Mouse (Mus musculus): ENCODE data around the gene Sema4c. TPM values are rescaled to one million over a fixed set of nuclear protein-coding genes. Genes with fewer than 3 reads are reported as not detected.

Gene Sema4c
- 1 to 10 TPM; 2.7 to 5.2 (median 4.6) TPM for total RNA-seq (2022)

GRCm38 (mm10) chr1:36558031-36558993 lies at the start of gene Sema4c:
Gene Sema4c (minus strand): TSS chr1:36558349.
- DNase-seq (ENCODE audit: low spot score in 2 of 2), result no peak

DNA sequence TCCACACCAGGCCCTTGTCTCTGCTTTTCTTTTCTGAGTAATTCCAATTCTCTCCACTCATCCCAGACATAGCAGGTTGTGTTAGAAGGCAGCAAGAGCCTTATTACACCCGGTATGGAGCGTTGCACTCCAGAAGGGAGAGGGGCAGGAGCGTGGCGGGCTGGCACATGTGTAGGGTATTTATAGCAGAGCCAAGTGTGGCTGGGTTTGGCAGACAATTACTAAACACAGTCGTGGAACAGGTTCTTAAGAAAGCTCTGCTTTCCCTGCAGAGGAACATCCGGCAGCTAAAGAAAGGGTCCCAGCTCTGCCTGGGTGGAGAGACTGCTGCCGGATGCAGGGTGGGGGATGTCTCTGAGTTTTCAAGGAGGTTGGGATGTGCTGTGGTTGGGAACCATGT lies 48.8 kb upstream of the Sema4c start:
- no peak for DNase-seq (ENCODE audit: low spot score in 2 of 2)

DNA sequence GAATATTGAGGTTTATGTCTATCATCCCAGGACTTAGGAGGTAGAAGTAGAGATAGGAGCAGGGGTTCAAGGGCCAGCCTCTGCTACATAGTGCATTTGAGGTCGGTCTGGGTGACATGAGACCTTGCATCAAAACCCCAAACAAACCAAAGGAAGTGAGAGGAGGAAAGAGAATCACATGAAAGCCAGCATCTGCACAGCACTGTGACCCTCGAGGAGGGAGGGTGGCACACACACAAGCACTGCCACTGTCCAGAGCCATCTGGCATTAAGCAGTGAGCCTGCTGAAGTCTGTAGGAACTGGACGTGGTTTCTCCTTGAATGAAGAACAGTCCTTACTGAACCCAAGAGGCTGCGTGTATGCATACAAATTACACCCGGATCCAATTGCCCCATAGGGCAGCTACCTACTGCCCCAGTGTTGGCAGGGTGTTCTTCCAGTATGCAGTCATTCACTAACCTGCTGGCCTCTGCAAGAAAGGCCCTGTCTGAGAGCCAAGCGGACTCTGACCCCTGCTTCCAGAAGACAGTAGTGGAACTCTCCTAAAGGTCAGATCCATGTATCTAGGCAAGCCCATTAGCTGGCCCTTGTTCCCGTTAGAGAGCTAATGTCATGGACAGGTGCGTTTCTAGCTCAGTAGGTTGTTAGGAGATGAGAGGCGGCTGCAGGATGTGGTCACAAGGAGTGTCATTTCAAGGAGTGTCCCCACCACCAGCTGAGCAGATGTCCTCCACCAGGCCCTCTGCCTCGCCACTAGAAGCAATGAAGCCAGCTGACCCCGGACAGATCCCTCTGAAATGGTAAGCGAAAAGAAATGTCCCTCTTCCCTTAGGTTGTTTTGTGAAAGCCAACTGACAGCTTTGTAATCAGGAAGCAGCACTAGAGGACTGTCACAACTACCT lies 46.4 kb upstream of the Sema4c start:
- DNase-seq (ENCODE audit: low spot score in 2 of 2), result no peak

GRCm38 (mm10) chr1:36603361-36603760 lies 45.2 kb upstream of the Sema4c start:
- DNase-seq (ENCODE audit: low spot score in 2 of 2), result peak in 1 of 2 experiments; percentile 44

DNA sequence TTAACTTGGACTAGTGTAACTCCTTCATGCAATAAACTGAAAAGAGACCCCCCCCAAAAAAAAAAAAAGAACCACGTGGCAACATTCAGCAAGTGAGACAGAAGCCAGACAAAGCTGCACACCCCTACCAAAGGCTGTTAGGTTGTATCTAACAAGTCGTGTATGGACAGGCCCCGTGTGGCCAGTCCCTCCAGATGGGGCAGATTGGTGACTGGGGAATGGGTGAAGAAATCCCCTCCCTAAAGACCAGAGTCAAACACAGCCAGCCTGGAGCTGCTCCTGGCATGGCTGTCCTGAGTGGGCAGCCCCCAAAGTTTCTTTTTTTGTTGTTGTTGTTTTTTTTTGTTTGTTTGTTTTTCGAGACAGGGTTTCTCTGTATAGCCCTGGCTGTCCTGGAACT lies 44.1 kb upstream of the Sema4c start:
- DNase-seq (ENCODE audit: low spot score in 2 of 2), result no peak

GRCm38 (mm10) chr1:36598411-36598810 lies 40.3 kb upstream of the Sema4c start:
- DNase-seq (ENCODE audit: low spot score in 2 of 2), result no peak

DNA sequence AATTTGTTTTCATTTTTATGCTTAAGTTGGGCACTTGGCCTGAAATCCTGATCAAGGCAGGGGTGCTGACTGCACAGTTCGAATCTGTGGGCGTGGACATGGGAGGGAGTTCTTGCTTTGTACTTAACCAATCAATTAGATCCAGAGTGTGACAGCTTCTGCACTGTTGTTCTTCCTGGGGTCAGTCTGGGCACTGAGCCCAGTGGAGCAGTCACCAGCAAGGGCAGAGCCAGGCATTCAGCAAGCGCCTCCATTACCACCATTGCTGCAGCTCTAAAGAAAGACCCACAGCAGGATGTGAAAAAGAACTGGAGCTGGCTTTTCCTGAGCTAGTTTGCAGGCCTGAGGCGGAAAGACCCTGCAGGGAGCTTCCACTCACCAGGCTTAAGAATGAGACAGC lies 38.0 kb upstream of the Sema4c start:
- DNase-seq (ENCODE audit: low spot score in 2 of 2), result no peak

DNA sequence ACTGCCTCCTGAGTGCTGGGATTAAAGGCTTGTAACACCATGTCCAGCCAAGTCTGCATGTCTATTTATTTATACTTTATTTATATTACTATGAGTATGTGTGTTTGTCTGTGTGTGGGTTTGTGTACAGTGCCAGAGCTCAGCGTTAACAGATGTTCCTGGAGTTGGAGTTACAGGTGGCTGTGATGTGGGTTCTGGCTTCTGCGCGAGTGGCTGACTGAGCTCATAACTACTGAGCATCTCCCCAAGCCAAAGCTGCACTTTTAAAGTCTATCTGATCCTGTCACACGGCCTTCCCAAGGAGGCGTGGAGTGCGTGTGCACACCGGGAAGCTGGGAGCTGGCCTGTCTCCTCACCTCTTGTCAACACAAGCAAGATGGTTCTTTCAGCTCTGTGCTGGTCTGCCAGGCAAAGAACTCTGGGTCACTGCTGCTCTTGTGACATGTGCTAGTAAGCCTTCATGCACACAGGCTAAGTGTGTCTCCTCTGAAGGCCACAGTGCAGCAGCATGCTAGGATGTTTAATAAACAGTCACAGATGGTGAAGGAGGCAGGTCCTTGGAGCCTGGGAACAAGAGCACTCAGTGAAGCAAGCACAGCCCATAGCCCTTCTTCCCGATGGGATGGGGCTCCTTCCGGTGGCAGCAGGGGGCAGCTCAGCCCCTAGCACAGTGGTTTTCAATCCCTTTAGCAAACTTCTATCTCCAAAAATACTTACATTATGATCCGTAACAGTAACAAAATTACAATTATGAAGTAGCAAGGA lies 37.2 kb upstream of the Sema4c start:
- no peak for DNase-seq (ENCODE audit: low spot score in 2 of 2)

DNA sequence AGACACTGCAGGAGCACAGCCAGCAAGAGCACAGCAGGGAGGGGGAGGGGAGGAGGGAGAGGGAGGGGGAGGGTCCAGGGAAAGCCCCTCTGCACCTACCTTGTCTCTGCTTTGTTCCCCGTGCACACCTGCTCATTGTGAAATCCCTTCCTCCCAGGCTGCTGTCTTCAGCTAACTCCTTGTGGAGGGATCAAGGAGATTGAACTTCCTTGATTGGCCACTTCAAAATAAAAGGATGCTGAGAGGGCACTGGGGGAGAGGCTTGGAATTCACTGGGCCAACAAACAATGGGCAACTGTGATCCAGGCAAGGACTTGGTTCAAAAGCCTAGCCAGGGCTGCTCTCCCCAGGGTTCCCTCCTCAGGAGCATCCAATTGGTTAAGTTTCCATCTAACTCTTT lies 35.0 kb upstream of the Sema4c start:
- no peak for DNase-seq (ENCODE audit: low spot score in 2 of 2)

DNA sequence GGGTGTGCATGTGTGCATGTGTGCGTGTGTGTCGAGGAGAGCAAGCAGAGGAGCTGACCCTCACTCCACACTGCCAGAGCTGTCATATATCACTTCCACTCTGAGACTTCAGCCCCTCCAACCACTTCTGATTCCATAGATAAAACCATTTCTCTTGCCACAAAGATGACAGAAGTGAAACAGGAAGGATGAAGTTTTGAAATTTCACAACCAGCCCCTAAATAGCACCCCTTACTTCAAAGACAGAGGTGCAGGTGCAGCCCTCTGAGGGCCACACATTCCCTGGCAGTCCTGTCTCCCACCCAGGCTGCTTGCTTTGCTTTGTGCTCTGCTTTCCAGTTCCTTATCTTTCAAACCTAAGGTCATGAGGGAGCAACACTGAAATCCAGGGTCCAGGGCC lies 33.3 kb upstream of the Sema4c start:
- DNase-seq (ENCODE audit: low spot score in 2 of 2), result no peak

DNA sequence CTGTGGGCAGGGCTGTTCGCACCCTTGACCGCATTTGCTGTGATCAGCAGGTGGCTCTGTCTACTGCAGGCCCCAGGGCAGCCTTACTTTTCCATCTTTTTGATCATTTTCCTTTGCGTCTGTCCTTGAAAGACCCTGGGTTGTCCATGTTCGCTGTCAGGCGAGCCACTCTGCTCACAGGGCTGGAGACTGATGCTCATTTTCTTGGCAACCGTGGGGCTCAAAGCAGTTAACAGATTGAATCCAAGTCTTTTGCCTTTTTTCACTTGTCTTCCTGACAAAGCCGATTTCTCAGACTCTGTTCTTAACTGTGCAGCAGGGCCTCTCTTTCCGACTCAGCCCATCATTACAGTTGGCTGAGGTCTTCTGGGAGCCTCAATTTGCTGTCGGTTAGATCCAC lies 32.5 kb upstream of the Sema4c start:
- no peak for DNase-seq (ENCODE audit: low spot score in 2 of 2)

DNA sequence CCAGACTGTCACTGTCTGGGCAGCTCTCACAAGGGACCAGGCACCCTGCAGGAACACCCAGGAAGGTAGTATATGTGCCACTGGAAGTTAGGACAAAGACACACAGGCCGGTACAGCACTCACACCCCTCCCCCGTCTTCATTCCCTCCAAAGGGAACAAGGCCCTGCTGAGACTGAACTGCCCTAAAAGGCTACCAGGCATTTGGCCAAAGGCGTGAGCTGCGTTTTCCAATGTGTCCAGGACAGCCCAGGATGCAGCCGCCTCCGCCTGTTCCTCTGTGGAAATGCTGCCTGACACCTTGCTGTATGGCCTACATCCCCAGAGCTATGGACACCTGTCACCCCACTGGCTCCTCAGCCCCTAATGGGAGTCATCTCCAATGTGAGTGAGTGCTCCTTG lies 31.3 kb upstream of the Sema4c start:
- peak; percentile 46 to 72 for DNase-seq (ENCODE audit: low spot score in 2 of 2)

DNA sequence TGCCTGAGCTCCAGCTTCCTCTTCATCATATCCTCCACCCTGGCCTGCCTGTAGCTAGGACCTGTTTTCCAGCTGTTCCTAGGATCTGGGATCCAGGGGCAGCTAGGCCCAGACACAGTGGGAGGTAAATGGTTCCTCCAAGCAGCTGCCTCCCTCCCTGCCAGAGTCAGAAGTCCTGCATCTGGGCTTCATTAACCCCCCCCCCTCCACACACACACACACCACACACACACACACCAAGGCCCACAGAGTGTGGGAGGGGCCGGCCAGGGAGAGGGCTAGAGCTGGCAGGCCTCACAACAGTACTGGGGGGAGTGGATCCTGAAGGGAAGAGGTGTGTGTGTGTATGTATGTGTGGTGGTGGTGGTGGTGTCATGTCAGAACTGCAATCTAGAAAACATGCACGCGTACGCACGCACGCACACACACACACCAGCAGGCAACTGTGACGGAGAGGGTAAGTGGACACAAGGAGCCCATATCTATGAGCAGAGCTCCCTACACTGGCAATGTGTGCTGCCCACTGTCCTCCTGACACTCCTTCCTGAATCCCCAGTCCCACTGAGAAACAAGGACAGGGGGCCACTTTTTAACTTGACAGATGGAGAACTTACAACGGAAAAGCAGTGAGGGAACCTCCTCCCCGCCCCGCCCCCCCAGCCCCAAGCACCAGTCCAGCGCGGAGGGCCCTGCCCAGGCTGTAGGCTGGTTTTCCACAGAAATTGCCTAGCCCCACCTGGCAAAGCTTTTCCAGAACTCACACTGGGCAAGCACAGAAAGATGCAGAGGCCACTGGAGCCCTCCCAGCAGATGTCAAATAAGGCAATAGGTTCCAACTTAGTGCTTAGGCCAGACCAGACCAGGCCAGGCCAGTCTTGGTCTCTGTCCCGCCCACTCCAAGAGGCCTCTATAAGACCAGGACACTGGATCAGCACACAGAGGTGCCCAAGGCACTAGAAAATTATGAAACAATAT lies 30.6 kb upstream of the Sema4c start:
- peak; percentile 31 to 62 for DNase-seq (ENCODE audit: low spot score in 2 of 2)

GRCm38 (mm10) chr1:36587860-36588259 lies 29.7 kb upstream of the Sema4c start:
- DNase-seq (ENCODE audit: low spot score in 2 of 2), result no peak

GRCm38 (mm10) chr1:36586288-36586687 lies 28.1 kb upstream of the Sema4c start:
- DNase-seq (ENCODE audit: low spot score in 2 of 2), result no peak

DNA sequence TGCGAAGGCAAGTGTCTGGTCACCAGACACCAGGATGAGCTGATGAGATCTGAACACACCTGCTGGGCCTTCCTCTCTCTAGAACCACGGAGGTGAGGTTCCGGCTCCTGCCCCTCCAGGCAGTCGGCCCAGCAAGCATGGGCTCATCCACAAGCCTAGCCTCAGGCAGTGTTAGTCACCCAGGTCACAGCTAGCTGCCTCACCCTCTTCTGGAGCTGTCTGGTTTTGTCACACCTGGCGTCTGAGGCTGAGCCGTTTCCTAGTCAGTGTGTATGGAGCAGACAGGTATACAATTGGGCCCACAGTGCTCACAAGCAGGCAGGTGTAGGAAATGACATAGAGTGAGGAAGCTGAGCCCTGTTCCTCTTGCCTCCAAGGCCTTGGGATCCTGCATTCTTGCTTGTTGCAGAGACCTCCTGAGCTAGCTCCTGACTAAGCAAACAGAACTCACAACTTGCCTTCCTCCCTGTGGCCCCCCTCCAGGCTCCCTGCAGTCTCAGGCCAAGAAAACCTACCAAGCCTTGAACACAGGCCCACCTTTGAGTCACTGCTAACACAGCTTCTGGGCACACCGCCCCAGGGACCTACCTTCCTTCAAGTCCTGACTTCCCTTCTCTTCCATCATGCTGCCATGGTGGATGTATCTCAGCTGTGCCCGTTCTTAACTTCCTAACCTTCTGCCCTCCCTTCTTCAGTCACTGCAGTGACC lies 25.4 kb upstream of the Sema4c start:
- no peak for DNase-seq (ENCODE audit: low spot score in 2 of 2)

DNA sequence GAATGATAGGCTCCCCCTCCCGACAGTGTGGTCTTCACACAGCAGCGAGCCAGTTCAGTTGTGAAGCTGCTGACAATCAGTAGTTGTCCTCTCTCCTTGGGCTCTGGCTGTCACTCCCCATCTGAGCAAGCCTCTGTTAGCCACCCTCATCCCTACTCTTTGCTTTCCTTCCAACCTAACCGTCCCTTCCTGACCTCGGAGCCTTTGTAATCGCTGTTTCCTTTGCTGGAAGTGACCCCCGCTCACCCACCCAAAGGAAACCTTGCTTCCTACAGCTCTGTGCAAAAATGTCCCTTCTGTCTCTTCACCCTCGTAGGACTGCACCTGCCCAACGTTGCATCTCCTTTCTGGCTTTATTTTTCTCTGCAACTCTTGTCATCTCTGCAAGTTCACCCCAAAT lies 24.1 kb upstream of the Sema4c start:
- DNase-seq (ENCODE audit: low spot score in 2 of 2), result no peak

- no peak for DNase-seq (ENCODE audit: low spot score in 2 of 2)
These were observed 23.1 kb upstream of the Sema4c start for GRCm38 (mm10) chr1:36581260-36581659.

- no peak for DNase-seq (ENCODE audit: low spot score in 2 of 2)
These were observed 22.4 kb upstream of the Sema4c start for GRCm38 (mm10) chr1:36580384-36581207.
